Mouse (Mus musculus) neural tube, embryonic 15.5 days (tissue): ENCODE measurements at regions not wholly inside any gene's neighbourhood (a gene's known extent, or its start where the extent isn't known, plus 50 kb on each side); places are given as distances from the start of the nearest gene placed in this dataset.
A peak's percentile ranks its signal among the peaks of the same experiment; 100 is the strongest.

Experiments
- ATAC-seq: fragments of 200-750 bp; cut with Nextera tagmentation; 2 replicates; pipeline ENCODE4 v1.8.0; 2017; ENCODE audit warnings: mild to moderate bottlenecking, moderate TSS enrichment, moderate library complexity; ENCODE audit not compliant: low FRiP score
- H3K27ac ChIP-seq: fragments of 300-500 bp; sonication (generic); replicated peaks from 2 replicates; pipeline ENCODE4 v1.5.1; 2015; ENCODE audit warnings: mild to moderate bottlenecking, inconsistent platforms
- H3K27me3 ChIP-seq: fragments of 300-500 bp; sonication (generic); replicated peaks from 2 replicates; pipeline ENCODE4 v1.6.1; 2015; ENCODE audit warnings: inconsistent platforms
- H3K36me3 ChIP-seq: fragments of 300-500 bp; sonication (generic); 2 replicates; pipeline ENCODE4 v1.6.1; 2015; ENCODE audit warnings: inconsistent platforms
- H3K4me1 ChIP-seq: fragments of 300-500 bp; sonication (generic); 2 replicates; pipeline ENCODE4 v1.6.1; 2015; ENCODE audit warnings: inconsistent platforms
- H3K4me2 ChIP-seq: fragments of 300-500 bp; sonication (generic); 2 replicates; pipeline ENCODE4 v1.6.1; 2015; ENCODE audit warnings: inconsistent platforms, mild to moderate bottlenecking, moderate library complexity
- H3K4me3 ChIP-seq: fragments of 300-500 bp; sonication (generic); replicated peaks from 2 replicates; pipeline ENCODE4 v1.5.1; 2015; ENCODE audit warnings: mild to moderate bottlenecking, inconsistent platforms
- H3K9ac ChIP-seq: fragments of 300-500 bp; sonication (generic); replicated peaks from 2 replicates; pipeline ENCODE4 v1.6.1; 2015; ENCODE audit warnings: mild to moderate bottlenecking, inconsistent platforms
- H3K9me3 ChIP-seq: fragments of 300-500 bp; sonication (generic); replicated peaks from 2 replicates; pipeline ENCODE4 v1.6.1; 2016; ENCODE audit warnings: inconsistent platforms
- WGBS: fragments of 180-500 bp; shearing (Covaris S2); methylation state at CpG from one replicate; pipeline ENCODE4 v1.1.7; 2015; ENCODE audit warnings: mixed read lengths; 5-methylcytosine and 5-hydroxymethylcytosine counted together

GRCm38 (mm10) chr14:58907359-58907758, 235.3 kb downstream of the 1700129C05Rik start:
- Histone ChIP-seq H3K4me3 (no peak overlapping the region), H3K36me3 (no peaks in the 10 kb centered on the region), H3K27me3 (no peaks in the 10 kb centered on the region), H3K9ac (no peak overlapping the region), H3K9me3 (no peaks in the 10 kb centered on the region), H3K4me2 (no peak overlapping the region), H3K27ac (no peak overlapping the region), H3K4me1 (no peaks in the 10 kb centered on the region)
- no peak for ATAC-seq
- 83% methylated on average over 3 of the region's 3 CpGs for WGBS

- no peak overlapping the region for H3K27ac ChIP-seq
- H3K4me3 ChIP-seq: no peak overlapping the region
- no peak overlapping the region for H3K4me2 ChIP-seq
- H3K9ac ChIP-seq: no peak overlapping the region
- no peak for ATAC-seq
- H3K27me3 ChIP-seq: no peaks in the 10 kb centered on the region
- WGBS: 73% methylated on average over 4 of the region's 4 CpGs
- H3K36me3 ChIP-seq: no peaks in the 10 kb centered on the region
- H3K9me3 ChIP-seq: no peaks in the 10 kb centered on the region
- no peaks in the 10 kb centered on the region for H3K4me1 ChIP-seq
Measured at GRCm38 (mm10) chr14:58906631-58907030, 236.1 kb downstream of the 1700129C05Rik start.

DNA sequence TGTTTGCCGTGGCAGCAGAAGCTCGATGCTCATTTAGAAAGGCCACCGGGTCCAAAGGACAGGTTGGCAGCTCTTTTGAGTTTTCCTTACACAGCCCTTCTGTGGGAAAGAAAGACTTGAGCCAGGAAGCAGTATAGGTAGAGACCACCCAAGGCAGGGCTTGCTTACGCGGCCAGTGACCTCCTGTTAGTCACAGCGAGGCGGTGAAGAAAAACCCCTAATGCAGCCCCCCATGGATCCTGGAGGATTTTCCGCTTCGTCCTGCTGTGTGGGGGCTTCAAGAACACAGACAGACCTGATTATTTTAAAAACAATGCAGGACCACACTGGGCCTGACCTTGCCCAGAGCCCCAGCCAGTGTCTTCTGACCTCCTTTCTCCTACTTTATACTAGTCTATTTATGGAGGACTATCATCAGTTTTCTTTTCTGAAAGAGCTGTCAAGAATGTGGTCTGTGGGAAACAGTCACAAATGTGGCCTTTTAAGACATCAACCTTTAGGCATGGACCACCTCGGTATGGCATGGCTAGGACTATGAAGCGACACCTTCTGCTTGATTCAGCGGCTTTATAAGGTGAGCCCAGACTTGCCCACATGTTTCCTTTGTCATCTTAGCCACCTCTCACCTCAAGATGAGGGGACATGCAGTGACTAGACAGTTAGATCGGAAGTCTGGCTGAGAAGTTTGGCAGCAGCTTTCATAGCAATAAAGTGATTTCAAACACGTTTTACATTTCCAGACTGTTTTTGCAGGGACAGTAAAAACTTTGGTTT, 274.3 kb downstream of the 1700129C05Rik start:
- H3K36me3 ChIP-seq: no peaks in the 10 kb centered on the region
- no peak for ATAC-seq
- H3K4me2 ChIP-seq: peak overlapping the region; percentile 46
- no peak overlapping the region for H3K9ac ChIP-seq
- no peaks in the 10 kb centered on the region for H3K9me3 ChIP-seq
- H3K27me3 ChIP-seq: 0 out of 2 replicates have a peak, but pooled peaks cover 5% of the 10 kb centered on the region
- H3K4me3 ChIP-seq: peak overlapping the region; percentile 13
- WGBS: 14% methylated on average over 14 of the region's 14 CpGs
- H3K4me1 ChIP-seq: peaks cover 16% of the 10 kb centered on the region
- no peak overlapping the region for H3K27ac ChIP-seq

- H3K27ac ChIP-seq: no peak overlapping the region
- H3K27me3 ChIP-seq: 0 out of 2 replicates have a peak, but pooled peaks cover 5% of the 10 kb centered on the region
- 16% methylated on average over 13 of the region's 13 CpGs for WGBS
- ATAC-seq: no peak; the same call in 1 of the 2 replicates
- peak overlapping the region; percentile 46 for H3K4me2 ChIP-seq
- H3K4me3 ChIP-seq: peak overlapping the region; percentile 13
- peaks cover 16% of the 10 kb centered on the region for H3K4me1 ChIP-seq
- no peaks in the 10 kb centered on the region for H3K36me3 ChIP-seq
- no peaks in the 10 kb centered on the region for H3K9me3 ChIP-seq
- H3K9ac ChIP-seq: no peak overlapping the region
Measured at GRCm38 (mm10) chr14:58867396-58868107, 275.1 kb downstream of the 1700129C05Rik start.

- Histone ChIP-seq H3K9ac (no peak overlapping the region), H3K4me3 (no peak overlapping the region), H3K4me2 (no peak overlapping the region), H3K4me1 (no peaks in the 10 kb centered on the region), H3K27ac (no peak overlapping the region), H3K9me3 (no peaks in the 10 kb centered on the region), H3K27me3 (no peaks in the 10 kb centered on the region), H3K36me3 (no peaks in the 10 kb centered on the region)
- ATAC-seq: no peak
- WGBS: 77% methylated on average over 4 of the region's 4 CpGs
Measured at GRCm38 (mm10) chr14:58854871-58855270, 287.8 kb downstream of the 1700129C05Rik start.

GRCm38 (mm10) chr14:58844565-58844964, 298.1 kb downstream of the 1700129C05Rik start:
- Histone ChIP-seq H3K4me2 (no peak overlapping the region), H3K9me3 (no peaks in the 10 kb centered on the region), H3K4me3 (no peak overlapping the region), H3K27ac (no peak overlapping the region), H3K9ac (no peak overlapping the region), H3K27me3 (no peaks in the 10 kb centered on the region), H3K4me1 (no peaks in the 10 kb centered on the region), H3K36me3 (no peaks in the 10 kb centered on the region)
- ATAC-seq: no peak
- 79% methylated on average over 2 of the region's 2 CpGs for WGBS

DNA sequence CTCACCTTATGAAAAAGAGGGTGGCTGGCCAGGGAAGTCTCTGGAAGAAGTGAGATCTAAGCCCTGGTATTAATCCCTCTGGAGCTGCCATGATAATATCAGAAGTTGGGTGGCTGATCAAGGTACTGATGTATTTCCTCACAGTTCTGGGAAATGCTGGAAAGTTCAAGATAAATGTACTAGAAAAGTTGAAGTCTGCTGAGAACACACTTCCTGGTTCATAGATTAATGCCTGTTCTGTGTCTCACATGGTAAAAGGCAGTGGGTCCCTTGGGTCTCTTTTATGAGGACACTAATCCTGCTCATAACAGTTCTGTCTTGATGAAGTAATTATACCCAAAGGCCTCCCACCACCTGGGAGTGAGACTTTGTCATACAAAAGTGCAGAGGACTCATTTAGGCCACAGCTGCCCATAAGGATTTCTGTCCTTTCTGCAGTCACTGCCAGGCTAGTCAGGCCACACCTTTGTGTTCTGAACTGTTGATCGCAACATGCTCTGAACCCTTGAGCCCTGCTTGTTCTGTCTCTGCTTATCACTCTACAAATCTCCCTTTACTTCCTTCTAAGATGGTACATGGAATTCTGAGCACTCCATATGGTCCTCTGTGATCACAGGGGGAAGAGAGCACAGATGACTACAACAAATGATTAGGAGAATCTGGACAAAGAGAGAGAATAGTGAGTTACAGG, 300.4 kb downstream of the 1700129C05Rik start:
- Histone ChIP-seq H3K36me3 (no peaks in the 10 kb centered on the region), H3K4me3 (no peak overlapping the region), H3K27ac (no peak overlapping the region), H3K9me3 (no peaks in the 10 kb centered on the region), H3K4me2 (no peak overlapping the region), H3K9ac (no peak overlapping the region), H3K4me1 (no peaks in the 10 kb centered on the region), H3K27me3 (no peaks in the 10 kb centered on the region)
- no peak for ATAC-seq
- 97% methylated on average over 1 of the region's 1 CpGs for WGBS

DNA sequence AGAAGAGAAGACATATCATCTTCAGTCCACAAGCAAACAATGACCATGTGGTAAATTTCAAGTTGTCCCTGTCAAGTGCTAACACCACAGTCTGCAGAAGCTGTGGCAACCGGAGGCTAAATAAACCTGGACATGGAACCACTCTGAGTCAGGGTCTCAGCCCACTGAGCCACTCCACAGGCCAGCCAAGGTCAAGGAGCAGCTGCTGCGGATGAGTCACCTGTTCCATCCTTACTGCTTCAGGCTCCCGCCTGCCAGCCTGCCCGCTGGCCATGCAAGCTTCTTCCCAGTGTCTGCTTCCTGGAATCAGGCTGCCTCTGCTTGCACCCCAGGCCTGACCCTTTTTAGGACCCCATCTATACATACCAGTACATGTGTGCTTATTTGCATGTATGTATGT, 319.8 kb downstream of the 1700129C05Rik start:
- 90% methylated on average over 4 of the region's 4 CpGs for WGBS
- Histone ChIP-seq H3K4me3 (no peak overlapping the region), H3K9ac (no peak overlapping the region), H3K4me1 (no peaks in the 10 kb centered on the region), H3K27ac (no peak overlapping the region), H3K4me2 (no peak overlapping the region), H3K36me3 (no peaks in the 10 kb centered on the region), H3K9me3 (no peaks in the 10 kb centered on the region), H3K27me3 (no peaks in the 10 kb centered on the region)
- ATAC-seq: no peak

DNA sequence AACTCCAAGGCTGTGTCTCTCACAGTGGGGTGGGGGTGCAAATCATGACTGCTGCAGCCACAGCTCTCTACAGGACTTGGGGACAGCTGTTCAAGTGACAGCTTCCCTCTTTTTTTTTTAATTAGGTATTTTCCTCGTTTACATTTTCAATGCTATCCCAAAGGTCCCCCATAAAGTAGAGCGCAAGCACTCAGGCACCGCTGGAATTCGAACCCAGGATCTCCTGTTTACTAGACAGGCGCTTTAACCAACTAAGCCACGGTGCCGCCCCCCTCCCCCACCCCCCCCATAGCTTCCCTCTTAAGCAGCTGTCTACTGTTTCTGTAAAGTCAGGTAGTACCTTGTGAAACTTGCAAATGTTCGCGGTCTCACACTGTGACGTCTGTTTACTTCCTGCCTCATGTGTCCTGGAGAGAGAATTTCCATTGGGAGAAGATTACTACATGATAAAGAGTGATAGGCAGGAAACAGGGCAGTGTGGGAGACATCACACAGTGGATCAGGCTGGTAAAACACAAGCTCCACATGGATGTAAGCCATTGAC, 324.7 kb downstream of the 1700129C05Rik start:
- Histone ChIP-seq H3K27me3 (no peaks in the 10 kb centered on the region), H3K9me3 (no peaks in the 10 kb centered on the region), H3K4me1 (no peaks in the 10 kb centered on the region), H3K36me3 (no peaks in the 10 kb centered on the region), H3K27ac (no peak overlapping the region), H3K4me2 (no peak overlapping the region), H3K4me3 (no peak overlapping the region), H3K9ac (no peak overlapping the region)
- no peak for ATAC-seq
- WGBS: 85% methylated on average over 10 of the region's 10 CpGs

DNA sequence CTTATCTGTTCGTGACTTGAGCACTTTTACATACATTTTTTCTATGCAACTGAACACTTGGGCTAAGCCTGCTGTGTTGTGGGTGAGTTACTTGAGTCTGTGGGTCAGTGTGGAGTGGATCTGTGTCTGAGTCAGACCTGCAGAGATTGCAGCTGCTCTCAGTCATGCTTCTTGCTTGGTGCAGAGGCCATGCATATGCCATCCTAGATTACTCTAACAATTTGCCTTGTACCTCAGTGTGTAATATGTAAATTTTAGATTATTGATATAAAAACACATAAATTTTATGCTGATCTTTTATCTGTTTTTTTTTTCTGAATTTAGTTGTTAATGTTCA, 326.2 kb downstream of the 1700129C05Rik start:
- Histone ChIP-seq H3K36me3 (no peaks in the 10 kb centered on the region), H3K4me3 (no peak overlapping the region), H3K4me2 (no peak overlapping the region), H3K4me1 (no peaks in the 10 kb centered on the region), H3K9ac (no peak overlapping the region), H3K9me3 (no peaks in the 10 kb centered on the region), H3K27ac (no peak overlapping the region), H3K27me3 (no peaks in the 10 kb centered on the region)
- ATAC-seq: no peak
- 70% methylated on average over 1 of the region's 1 CpGs for WGBS

GRCm38 (mm10) chr14:58815616-58816539, 326.8 kb downstream of the 1700129C05Rik start:
- ATAC-seq: no peak

More at GRCm38 (mm10) chr14:58815616-58816539, 326.8 kb downstream of the 1700129C05Rik start:
- Histone ChIP-seq H3K4me3 (no peak overlapping the region), H3K36me3 (no peaks in the 10 kb centered on the region), H3K27me3 (no peaks in the 10 kb centered on the region), H3K4me1 (no peaks in the 10 kb centered on the region), H3K9me3 (no peaks in the 10 kb centered on the region), H3K9ac (no peak overlapping the region), H3K27ac (no peak overlapping the region), H3K4me2 (no peak overlapping the region)
- WGBS: 68% methylated on average over 11 of the region's 11 CpGs
